Mouse (Mus musculus): Measurements from ENCODE around the gene Abi3bp. TPM values are rescaled to one million over a fixed set of nuclear protein-coding genes. Genes with fewer than 3 reads are reported as not detected.

Gene Abi3bp
- polyA plus RNA-seq, 2 experiments = 0.10 to 0.15 TPM

- ATAC-seq (ENCODE audit: insufficient read depth) (no peak), DNase-seq (ENCODE audit: low read depth in 3 of 3, low spot score in 3 of 3) (no peak)
- H3K27ac ChIP-seq = no peak overlapping the region
- H3K27me3 ChIP-seq (ENCODE audit: control insufficient read depth, insufficient read depth, low read length) = no peaks in the 10 kb centered on the region
- no peaks in the 10 kb centered on the region for H3K36me3 ChIP-seq (replicated peaks; ENCODE audit: control insufficient read depth, insufficient read depth, low read depth)
- H3K4me1 ChIP-seq (replicated peaks; ENCODE audit: control insufficient read depth in 2 of 2, insufficient read depth in 2 of 2, low read length in 1 of 2) = peaks cover 18 to 19% of the 10 kb centered on the region in 2 experiments
- H3K9me3 ChIP-seq (ENCODE audit: control insufficient read depth, low read length) = no peaks in the 10 kb centered on the region
- H3K4me3 ChIP-seq (ENCODE audit: insufficient read depth in 1 of 2, low read depth in 2 of 2, low read length in 2 of 2) = no peak overlapping the region
- H3K4me2 ChIP-seq (ENCODE audit: low read depth) = no peak overlapping the region
- no peak overlapping the region for H3K9ac ChIP-seq (replicated peaks)
- no peak for TF ChIP-seq EP300 (IDR thresholded peaks at IDR 0.05; ENCODE audit: low read depth)
- TF ChIP-seq CTCF (IDR thresholded peaks at IDR 0.05; ENCODE audit: low read depth) = no peak
- WGBS (ENCODE audit: insufficient replicate concordance) = 60% methylated on average over 4 of the region's 4 CpGs
These were observed 244.7 kb downstream of the Abi3bp start for GRCm38 (mm10) chr16:56722357-56722756.

GRCm38 (mm10) chr16:56724927-56725326, 247.2 kb downstream of the Abi3bp start:
- H3K27ac ChIP-seq = no peak overlapping the region
- DNase-seq (ENCODE audit: low read depth in 3 of 3, low spot score in 3 of 3) = no peak
- WGBS (ENCODE audit: insufficient replicate concordance) = 71% methylated on average over 10 of the region's 10 CpGs
- no peaks in the 10 kb centered on the region for H3K36me3 ChIP-seq (replicated peaks; ENCODE audit: control insufficient read depth, insufficient read depth, low read depth)
- H3K4me3 ChIP-seq (ENCODE audit: insufficient read depth in 1 of 2, low read depth in 2 of 2, low read length in 2 of 2) = no peak overlapping the region
- peaks cover 5 to 8% of the 10 kb centered on the region in 2 experiments; a peak in 3 of 4 replicates for H3K4me1 ChIP-seq (replicated peaks; ENCODE audit: control insufficient read depth in 2 of 2, insufficient read depth in 2 of 2, low read length in 1 of 2)
- no peaks in the 10 kb centered on the region for H3K9me3 ChIP-seq (ENCODE audit: control insufficient read depth, low read length)
- H3K4me2 ChIP-seq (ENCODE audit: low read depth) = no peak overlapping the region
- no peaks in the 10 kb centered on the region for H3K27me3 ChIP-seq (ENCODE audit: control insufficient read depth, insufficient read depth, low read length)
- no peak overlapping the region for H3K9ac ChIP-seq (replicated peaks)
- TF ChIP-seq EP300 (IDR thresholded peaks at IDR 0.05; ENCODE audit: low read depth) = no peak
- TF ChIP-seq CTCF (IDR thresholded peaks at IDR 0.05; ENCODE audit: low read depth) = no peak
- no peak for ATAC-seq (ENCODE audit: insufficient read depth)

- no peak overlapping the region for H3K4me2 ChIP-seq (ENCODE audit: low read depth)
These were observed 251.4 kb downstream of the Abi3bp start for GRCm38 (mm10) chr16:56729060-56729459.

More at GRCm38 (mm10) chr16:56729060-56729459, 251.4 kb downstream of the Abi3bp start:
- no peak overlapping the region for H3K27ac ChIP-seq
- no peak overlapping the region for H3K9ac ChIP-seq (replicated peaks)
- ATAC-seq (ENCODE audit: insufficient read depth) = no peak
- TF ChIP-seq EP300 (IDR thresholded peaks at IDR 0.05; ENCODE audit: low read depth) (no peak), CTCF (IDR thresholded peaks at IDR 0.05; ENCODE audit: low read depth) (no peak)
- H3K4me3 ChIP-seq (ENCODE audit: insufficient read depth in 1 of 2, low read depth in 2 of 2, low read length in 2 of 2) = no peak overlapping the region
- no peaks in the 10 kb centered on the region for H3K27me3 ChIP-seq (ENCODE audit: control insufficient read depth, insufficient read depth, low read length)
- no peak for DNase-seq (ENCODE audit: low read depth in 3 of 3, low spot score in 3 of 3)
- H3K9me3 ChIP-seq (ENCODE audit: control insufficient read depth, low read length) = no peaks in the 10 kb centered on the region
- 26% methylated on average over 1 of the region's 1 CpGs for WGBS (ENCODE audit: insufficient replicate concordance)
- H3K4me1 ChIP-seq (replicated peaks; ENCODE audit: control insufficient read depth in 2 of 2, insufficient read depth in 2 of 2, low read length in 1 of 2) = no peaks in the 10 kb centered on the region
- no peaks in the 10 kb centered on the region for H3K36me3 ChIP-seq (replicated peaks; ENCODE audit: control insufficient read depth, insufficient read depth, low read depth)

Other genes with a start within 250 kb of the Abi3bp start
- 40.7 and 48.1 TPM in 2 replicates for gene Tfg, start 239.6 kb downstream of the Abi3bp start, polyA plus RNA-seq (2012; rRNA removed)
- gene Tfg, start 239.6 kb downstream of the Abi3bp start, polyA plus RNA-seq (2014; fragmentation: Nextera tagmentation; extraction: Ambion mirVana) = 74.2 and 74.5 TPM in 2 replicates

Data from liver, embryonic 14.5 days (tissue).